Mouse (Mus musculus): ENCODE results near the gene Hdac7.

Gene Hdac7

GRCm38 (mm10) chr15:97812126-97812525 is 32.2 kb downstream of the Hdac7 start:
- peak; percentile 89 for DNase-seq

- DNase-seq = no peak
Measured at GRCm38 (mm10) chr15:97811307-97811706, 33.0 kb downstream of the Hdac7 start.

DNA sequence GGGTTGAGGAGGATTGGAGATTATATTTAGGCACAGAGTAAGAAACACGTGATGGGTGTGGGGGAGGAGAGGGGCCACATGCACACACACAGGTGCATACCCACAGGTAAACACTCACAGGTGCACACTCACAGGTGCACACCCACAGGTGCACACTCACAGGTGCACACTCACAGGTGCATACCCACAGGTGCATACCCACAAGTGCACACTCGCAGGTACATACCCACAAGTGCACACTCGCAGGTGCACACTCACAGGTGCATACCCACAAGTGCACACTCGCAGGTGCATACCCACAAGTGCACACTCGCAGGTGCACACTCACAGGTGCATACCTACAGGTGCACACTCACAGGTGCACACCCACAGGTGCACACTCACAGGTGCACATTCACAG is 33.9 kb downstream of the Hdac7 start:
- no peak for DNase-seq

DNA sequence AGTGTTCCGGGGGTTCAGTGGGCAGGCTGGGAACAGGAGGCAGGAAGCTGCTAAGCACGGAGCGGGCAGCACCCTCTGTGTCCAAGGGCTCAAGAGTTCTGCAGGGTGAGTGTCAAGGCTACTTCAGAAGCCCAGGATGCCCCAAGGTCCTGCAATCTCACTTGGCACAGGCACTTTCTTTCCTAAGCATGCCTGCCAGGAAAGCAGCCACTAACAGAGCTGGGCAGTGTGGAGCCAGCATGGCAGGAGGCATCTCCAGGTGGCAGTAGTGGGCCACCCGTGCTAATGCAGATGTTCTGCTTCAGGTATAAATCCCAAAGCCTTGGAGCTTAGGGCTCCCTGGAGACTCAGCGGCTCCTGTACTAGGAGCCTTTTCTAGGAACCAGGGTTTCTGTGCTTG is 34.4 kb downstream of the Hdac7 start:
- DNase-seq = no peak

- no peak for DNase-seq
Measured at GRCm38 (mm10) chr15:97809206-97809605, 35.1 kb downstream of the Hdac7 start.

DNA sequence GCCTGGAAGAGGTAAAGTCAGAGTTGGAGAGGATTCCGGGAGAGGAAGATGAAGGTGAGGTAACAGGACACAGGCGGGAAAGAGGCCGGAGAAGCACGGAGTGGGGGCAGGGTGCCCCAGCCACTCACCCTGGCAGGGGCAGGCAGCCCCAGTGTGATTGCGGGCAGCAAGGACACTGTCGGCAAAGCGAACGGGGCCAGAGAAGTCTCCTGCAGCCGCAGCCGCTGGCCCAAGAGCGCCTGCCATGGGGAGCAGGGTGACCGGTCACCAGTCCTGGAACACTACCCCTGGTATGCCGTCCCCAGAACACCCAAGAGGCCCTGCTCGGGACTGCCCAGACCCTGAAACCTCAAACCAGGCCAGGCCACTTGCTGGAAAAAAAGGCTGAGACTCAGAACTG is 35.8 kb downstream of the Hdac7 start:
- DNase-seq = no peak

DNA sequence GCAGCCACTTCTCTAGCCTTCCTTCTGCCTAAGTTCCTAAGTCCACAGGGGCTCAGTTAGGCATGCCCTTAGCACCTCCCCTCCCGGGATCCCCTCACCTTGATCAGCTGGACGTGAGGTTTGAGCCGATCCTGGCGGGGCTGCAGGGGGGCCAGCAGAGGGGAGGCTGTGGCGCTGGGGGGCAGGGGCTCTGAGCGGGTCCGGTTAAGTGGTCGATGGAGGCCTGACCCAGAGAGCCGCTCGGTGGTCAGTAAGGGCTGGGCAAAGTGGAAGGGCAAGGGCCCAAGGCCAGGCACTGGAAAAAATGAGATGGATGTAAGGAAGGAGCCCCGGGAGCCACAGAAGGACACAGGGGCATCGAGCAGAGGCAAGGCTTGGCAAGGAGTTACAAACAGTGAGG is 36.4 kb downstream of the Hdac7 start:
- DNase-seq = no peak

DNA sequence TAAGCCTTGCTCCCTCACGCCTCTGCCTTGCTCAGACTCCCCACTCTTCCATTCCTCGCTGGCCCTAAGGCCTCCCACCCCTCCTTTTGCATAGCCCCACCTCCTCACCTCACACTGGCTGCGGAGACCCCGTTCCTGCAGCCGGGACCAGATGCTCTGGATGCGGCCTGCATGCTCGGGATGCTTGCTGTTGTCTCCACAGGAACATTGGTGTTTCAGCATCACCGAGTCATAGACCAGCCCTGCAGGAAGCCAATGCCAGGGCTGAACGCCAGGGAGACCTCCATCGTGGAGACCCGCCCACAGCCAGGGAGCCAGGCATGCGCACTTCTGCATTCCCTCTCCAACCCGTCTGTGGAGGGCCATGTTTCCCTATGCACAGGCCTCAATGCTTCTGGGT is 41.7 kb downstream of the Hdac7 start:
- no peak for DNase-seq

- no peak for DNase-seq
Measured at GRCm38 (mm10) chr15:97801811-97802210, 42.5 kb downstream of the Hdac7 start.

- DNase-seq = no peak
Measured at GRCm38 (mm10) chr15:97800853-97801252, 43.4 kb downstream of the Hdac7 start.

- DNase-seq = no peak
Measured at GRCm38 (mm10) chr15:97799446-97799845, 44.9 kb downstream of the Hdac7 start.

DNA sequence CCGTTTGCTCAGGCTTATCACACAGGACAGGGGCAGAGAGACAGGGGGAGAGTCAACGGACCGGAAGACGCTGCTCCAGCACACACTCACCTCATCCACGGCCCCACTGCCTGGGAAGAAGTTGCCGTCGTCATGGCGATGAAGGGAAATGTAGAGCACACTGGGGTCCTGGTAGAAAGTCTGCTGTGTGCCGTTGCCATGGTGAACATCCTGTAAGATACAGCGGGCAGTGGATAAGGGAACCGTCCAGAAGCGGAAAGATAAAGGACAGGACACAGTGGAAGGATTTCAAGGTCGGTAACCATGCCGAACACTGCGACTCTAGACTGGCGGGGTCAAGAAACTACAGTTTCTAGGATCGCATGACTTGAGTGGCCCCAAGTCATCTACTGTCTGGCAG is 46.2 kb downstream of the Hdac7 start:
- DNase-seq = no peak

GRCm38 (mm10) chr15:97796674-97797310 is 47.5 kb downstream of the Hdac7 start:
- DNase-seq = no peak

DNA sequence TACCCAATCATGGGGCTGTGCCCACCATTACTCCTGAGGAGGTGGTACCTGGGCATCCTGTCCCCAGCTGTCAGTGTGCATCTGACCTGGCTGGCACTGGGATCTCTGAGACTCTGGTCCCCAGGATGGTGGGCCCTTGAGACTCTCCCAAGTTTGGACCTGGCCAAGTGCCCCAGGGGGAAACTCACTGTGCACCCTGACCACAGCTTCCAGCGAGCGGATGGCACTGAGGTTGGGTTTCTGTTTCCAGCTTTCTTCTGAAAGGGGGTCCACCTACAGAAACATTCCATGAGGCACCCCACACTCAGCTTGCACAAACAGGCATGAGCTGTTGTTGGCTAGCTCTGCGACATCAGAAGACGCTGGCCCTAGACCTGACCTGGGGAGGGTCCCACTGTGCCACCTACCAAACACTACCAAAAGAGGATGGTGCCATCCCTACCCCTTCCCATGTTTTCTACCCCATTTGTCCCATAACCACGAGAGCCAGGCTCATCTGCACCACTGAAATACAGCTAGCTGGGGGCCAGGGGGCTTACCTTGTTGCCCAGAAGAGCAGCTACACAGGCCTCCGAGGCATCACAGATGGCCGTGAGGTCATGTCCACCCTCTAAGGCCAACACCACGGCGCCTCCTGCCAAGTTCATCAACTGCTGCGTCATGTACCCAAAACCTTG is 48.6 kb downstream of the Hdac7 start:
- no peak for DNase-seq

DNA sequence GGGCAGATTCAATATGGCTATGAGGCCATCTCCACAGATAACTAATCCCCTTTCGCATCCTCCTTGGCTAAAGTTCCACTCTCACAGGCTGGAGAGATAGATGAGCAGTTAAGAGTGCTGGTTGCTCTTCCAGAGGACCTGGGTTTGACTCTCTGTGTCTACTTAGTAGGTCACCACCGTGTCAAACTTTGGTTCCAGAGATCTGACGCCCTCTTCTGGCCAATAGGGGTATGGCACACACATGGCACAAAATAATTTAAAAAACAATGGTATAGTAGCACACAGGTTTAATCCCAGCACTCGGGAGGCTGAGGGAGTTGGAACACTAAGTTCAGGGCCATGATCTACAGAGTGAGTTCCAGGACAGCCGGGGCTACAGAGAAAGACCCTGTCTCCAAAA is 50.0 kb downstream of the Hdac7 start:
- DNase-seq = no peak

GRCm38 (mm10) chr15:97793386-97794153 is 50.7 kb downstream of the Hdac7 start:
- no peak for DNase-seq

DNA sequence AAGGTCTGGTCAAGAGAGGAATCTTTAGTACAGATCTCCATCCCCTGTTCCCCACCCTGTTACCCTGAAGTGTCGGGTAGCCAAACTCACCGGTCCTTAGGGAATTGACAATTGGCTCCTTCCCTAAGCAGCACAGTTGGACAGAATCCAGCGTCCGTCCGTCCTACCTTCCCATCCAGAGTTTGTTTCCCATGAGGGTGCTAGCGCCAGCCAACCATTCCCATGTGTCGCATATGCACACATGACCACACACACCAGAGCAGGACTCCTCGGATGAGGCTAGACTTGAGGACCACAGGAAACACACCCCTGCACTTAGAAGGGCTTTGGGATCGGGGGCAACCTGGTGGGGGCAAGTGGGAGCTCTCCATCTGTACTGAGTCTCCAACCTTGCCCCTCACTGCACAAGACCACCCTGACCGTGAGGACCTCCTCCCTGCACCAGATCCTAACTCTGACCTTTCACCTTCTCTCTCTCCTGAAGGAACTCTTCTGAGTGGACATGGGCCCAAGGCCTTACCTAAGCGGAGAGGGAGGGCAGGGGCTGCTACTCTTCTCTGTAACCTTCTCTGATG is 53.1 kb downstream of the Hdac7 start:
- no peak for DNase-seq

- no peak for DNase-seq
Measured at GRCm38 (mm10) chr15:97789761-97790505, 54.4 kb downstream of the Hdac7 start.

DNA sequence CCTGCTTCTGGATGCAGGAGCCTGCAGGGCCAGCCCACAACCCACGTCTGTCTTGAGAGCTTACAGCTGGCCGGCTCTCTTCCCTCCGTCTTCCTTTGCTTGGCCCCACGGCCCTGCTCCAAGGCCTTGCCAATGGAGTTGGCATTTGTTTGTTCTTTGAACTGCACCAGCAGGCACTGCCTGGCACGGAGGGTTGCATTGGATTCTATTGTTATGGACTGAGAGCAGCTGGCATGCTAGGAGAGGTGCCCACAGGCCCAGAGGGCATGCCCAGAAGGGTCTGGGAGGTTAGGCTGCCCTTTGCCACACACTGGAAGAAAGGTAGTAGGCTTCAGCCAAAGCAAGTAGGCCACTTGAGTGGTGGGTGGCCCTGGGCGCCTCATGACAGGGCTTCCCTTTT is 55.5 kb downstream of the Hdac7 start:
- DNase-seq = no peak

GRCm38 (mm10) chr15:97787799-97788667 is 56.3 kb downstream of the Hdac7 start:
- no peak for DNase-seq

DNA sequence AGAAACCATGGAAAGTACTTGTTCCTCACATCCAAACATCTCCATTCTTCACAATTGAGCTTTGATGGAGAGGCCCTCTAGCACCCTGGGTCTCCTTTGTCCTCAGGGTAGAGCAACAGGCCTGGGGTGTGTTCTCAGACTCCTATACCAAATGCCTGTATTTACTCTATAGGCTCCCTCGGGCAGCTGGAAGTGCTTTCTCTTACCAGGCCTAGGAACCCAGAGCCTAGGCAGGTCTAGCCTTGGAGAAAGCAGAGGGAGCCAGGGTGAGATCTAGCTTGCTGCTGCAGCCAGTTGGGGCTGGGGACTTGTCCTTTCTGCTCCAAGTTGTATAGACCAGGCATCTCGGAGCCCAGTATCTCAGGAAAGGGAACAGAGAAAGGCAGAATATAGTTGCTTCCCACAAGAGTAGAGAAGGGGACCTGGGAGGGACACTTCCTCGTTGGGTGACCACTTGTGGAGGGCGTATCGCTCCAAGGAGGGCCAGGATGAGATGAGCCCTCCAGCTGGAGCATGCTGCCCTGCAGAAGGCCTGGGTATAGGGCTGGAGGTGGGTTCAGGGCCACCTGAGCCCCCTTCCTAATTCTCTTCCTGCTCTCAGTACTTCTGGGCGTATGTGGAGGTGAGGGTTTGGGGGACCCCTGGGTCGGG is 57.0 kb downstream of the Hdac7 start:
- no peak for DNase-seq
